Mouse (Mus musculus) neural tube, embryonic 11.5 days (tissue): ENCODE data around the gene Lrch2. TPM values are rescaled to one million over a fixed set of nuclear protein-coding genes. Genes with fewer than 3 reads are reported as not detected.
"Not testable (repeated sequence)": the region's sequence is repeated elsewhere in the genome, so short reads cannot be mapped to it uniquely, and the experiment has no call there.

Experiments
- ATAC-seq: fragments of 200-750 bp; cut with Nextera tagmentation; 2 replicates; pipeline ENCODE4 v1.8.0; 2017; ENCODE audit warnings: moderate number of reproducible peaks, mild to moderate bottlenecking, moderate TSS enrichment, moderate library complexity; ENCODE audit not compliant: insufficient read depth, low FRiP score, low TSS enrichment
- DNase-seq: peaks from one replicate; pipeline ENCODE4 v3.0.0-alpha.2; 2015; ENCODE audit warnings: low spot score
- H3K27ac ChIP-seq: fragments of 300-500 bp; sonication (generic); 2 replicates; pipeline ENCODE4 v1.5.1; 2014; ENCODE audit warnings: low read depth, mild to moderate bottlenecking, low read length
- H3K27me3 ChIP-seq: fragments of 300-500 bp; sonication (generic); 2 replicates; pipeline ENCODE4 v1.6.1; 2014; ENCODE audit warnings: mild to moderate bottlenecking, low read length, mixed read lengths; ENCODE audit not compliant: control insufficient read depth, insufficient read depth
- H3K36me3 ChIP-seq: fragments of 300-500 bp; sonication (generic); 2 replicates; pipeline ENCODE4 v1.6.1; 2014; ENCODE audit warnings: mild to moderate bottlenecking, low read length, moderate library complexity, mixed read lengths; ENCODE audit not compliant: control insufficient read depth, insufficient read depth
- H3K4me1 ChIP-seq: fragments of 300-500 bp; sonication (generic); 2 replicates; pipeline ENCODE4 v1.6.1; 2014; ENCODE audit warnings: low read length, mixed read lengths; ENCODE audit not compliant: control insufficient read depth, insufficient read depth
- H3K4me2 ChIP-seq: fragments of 300-500 bp; sonication (generic); 2 replicates; pipeline ENCODE4 v1.6.1; 2014; ENCODE audit warnings: low read depth, mild to moderate bottlenecking, moderate library complexity
- H3K4me3 ChIP-seq: fragments of 300-500 bp; sonication (generic); 2 replicates; pipeline ENCODE4 v1.5.1; 2014; ENCODE audit warnings: low read depth, low read length
- H3K9ac ChIP-seq: fragments of 300-500 bp; sonication (generic); 2 replicates; pipeline ENCODE4 v1.6.1; 2014; ENCODE audit warnings: mild to moderate bottlenecking, low read length
- H3K9me3 ChIP-seq: fragments of 300-500 bp; sonication (generic); 2 replicates; pipeline ENCODE4 v1.6.1; 2016; ENCODE audit warnings: low read length; ENCODE audit not compliant: control insufficient read depth
- WGBS: fragments of 180-500 bp; shearing (Covaris S2); extraction: QIAGEN DNeasy Blood & Tissue Kit; methylation state at CpG from one replicate; pipeline ENCODE4 v1.1.7; 2014; 5-methylcytosine and 5-hydroxymethylcytosine counted together
- polyA plus RNA-seq: library from polyadenylated mRNA; unstranded; fragments of >200 nt; fragmentation: Nextera tagmentation; extraction: Ambion mirVana; gene quantifications from 2 replicates; pipeline ENCODE4 v1.2.1, GENCODE M21; 2014

The Lrch2 gene
- polyA plus RNA-seq, 1 experiment from 2014 or later: 9.3 TPM

- not testable (repeated sequence) for H3K4me3 ChIP-seq, H3K4me1 ChIP-seq, H3K9ac ChIP-seq, H3K27ac ChIP-seq, H3K4me2 ChIP-seq, DNase-seq, H3K36me3 ChIP-seq, H3K9me3 ChIP-seq, ATAC-seq, H3K27me3 ChIP-seq
- WGBS: 82% methylated on average over 1 of the region's 1 CpGs
Measured at GRCm38 (mm10) chrX:147453610-147454009, 100.3 kb downstream of the Lrch2 start, which contains the start of gene Vmn1r239-ps. Gene Vmn1r239-ps, minus strand, starts transcription at chrX:147453710.

GRCm38 (mm10) chrX:147443386-147443785 lies 110.5 kb downstream of the Lrch2 start:
- no peak for ATAC-seq
- Histone ChIP-seq H3K9me3 (no peaks in the 10 kb centered on the region), H3K9ac (no peak overlapping the region), H3K36me3 (no peaks in the 10 kb centered on the region), H3K4me1 (no peaks in the 10 kb centered on the region), H3K27ac (no peak overlapping the region), H3K27me3 (no peaks in the 10 kb centered on the region), H3K4me2 (no peak overlapping the region), H3K4me3 (no peak overlapping the region)
- WGBS: 93% methylated on average over 4 of the region's 4 CpGs
- DNase-seq: no peak

DNA sequence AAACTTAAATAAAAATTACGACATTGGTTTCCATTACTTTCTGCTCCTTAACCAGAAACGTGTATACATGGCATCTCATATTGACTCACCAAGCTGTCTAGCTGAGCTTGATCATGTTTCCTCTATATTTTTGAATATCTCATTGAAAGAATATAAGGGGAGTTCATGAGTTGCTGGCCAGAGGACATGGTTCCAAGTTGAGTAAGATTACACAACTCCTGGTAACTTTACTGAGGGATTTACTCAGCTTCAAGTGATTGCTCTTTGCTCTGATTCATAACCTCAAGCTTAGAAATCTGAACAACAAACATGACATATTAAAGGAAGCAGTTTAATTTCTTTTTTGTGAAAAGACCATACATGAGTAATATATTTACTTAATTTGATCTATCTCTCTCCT lies 118.5 kb downstream of the Lrch2 start:
- no peak overlapping the region for H3K4me2 ChIP-seq
- H3K36me3 ChIP-seq: no peaks in the 10 kb centered on the region
- no peaks in the 10 kb centered on the region for H3K27me3 ChIP-seq
- no peak overlapping the region for H3K9ac ChIP-seq
- H3K27ac ChIP-seq: no peak overlapping the region
- ATAC-seq: no peak
- WGBS: 85% methylated on average over 2 of the region's 2 CpGs
- no peak overlapping the region for H3K4me3 ChIP-seq
- no peaks in the 10 kb centered on the region for H3K9me3 ChIP-seq
- no peak for DNase-seq
- no peaks in the 10 kb centered on the region for H3K4me1 ChIP-seq

GRCm38 (mm10) chrX:147429753-147430152 lies 124.1 kb downstream of the Lrch2 start:
- DNase-seq: no peak
- no peak for ATAC-seq
- 80% methylated on average over 1 of the region's 1 CpGs for WGBS

DNA sequence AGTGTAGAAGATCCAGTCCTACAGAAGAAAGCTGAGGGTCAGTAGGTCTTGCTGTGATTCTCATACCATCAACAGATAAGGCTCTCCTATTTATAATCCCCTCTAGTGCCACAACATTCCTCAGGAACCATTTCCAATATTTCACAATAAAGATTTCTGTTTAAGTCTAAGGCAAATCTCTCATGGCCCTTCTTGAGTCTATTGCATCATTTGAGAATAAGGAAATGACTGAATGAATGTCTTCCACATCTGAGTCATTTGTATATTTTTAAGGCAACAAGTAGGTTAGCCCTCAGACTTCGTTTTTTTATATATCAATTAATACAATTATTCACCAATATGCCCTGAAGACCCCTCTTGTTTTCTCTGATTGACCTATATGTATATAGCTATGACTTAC lies 124.8 kb downstream of the Lrch2 start, which contains the start of gene Il13ra2:
Gene Il13ra2, minus strand, starts transcription at position 64 of the 400 bp plus-strand sequence.
- H3K4me3 ChIP-seq: no peak within 1 kb of the TSS
- no peak within 1 kb of the TSS for H3K4me2 ChIP-seq
- no peak within 1 kb of the TSS for H3K27ac ChIP-seq
- H3K9ac ChIP-seq: no peak within 1 kb of the TSS
- ATAC-seq (no peak), DNase-seq (no peak)
- no peaks in the 10 kb centered on the region for H3K36me3 ChIP-seq
- H3K9me3 ChIP-seq: no peaks in the 10 kb centered on the region
- H3K4me1 ChIP-seq: no peaks in the 10 kb centered on the region
- no peaks in the 10 kb centered on the region for H3K27me3 ChIP-seq
- WGBS: 73% methylated on average over 1 of the region's 1 CpGs

More at GRCm38 (mm10) chrX:147429753-147430152, 124.1 kb downstream of the Lrch2 start:
- no peaks in the 10 kb centered on the region for H3K36me3 ChIP-seq
- H3K4me1 ChIP-seq: no peaks in the 10 kb centered on the region
- H3K4me2 ChIP-seq: no peak overlapping the region
- no peaks in the 10 kb centered on the region for H3K27me3 ChIP-seq
- no peak overlapping the region for H3K4me3 ChIP-seq
- H3K27ac ChIP-seq: no peak overlapping the region
- H3K9me3 ChIP-seq: no peaks in the 10 kb centered on the region
- H3K9ac ChIP-seq: no peak overlapping the region

Other genes starting within 250 kb of the Lrch2 start
- gene Il13ra2, start 124.9 kb downstream of the Lrch2 start, polyA plus RNA-seq: not detected in 2 replicates
- gene Vmn1r239-ps, start 100.4 kb downstream of the Lrch2 start, polyA plus RNA-seq: not detected in 2 replicates
- gene Gm15128, start 211.9 kb upstream of the Lrch2 start, polyA plus RNA-seq: not detected in 2 replicates